Mouse (Mus musculus) bone marrow macrophage, adult 2 months (primary cell): ENCODE measurements around the gene Abcc4.

ENCODE experiments used
- CTCF ChIP-seq: IDR thresholded peaks from 2 replicates; pipeline ENCODE4 v1.5.1; 2012; ENCODE audit warnings: low read depth, mild to moderate bottlenecking, low read length, moderate library complexity
- POLR2A ChIP-seq: IDR thresholded peaks from 2 replicates; pipeline ENCODE4 v1.6.1; 2012; ENCODE audit warnings: mild to moderate bottlenecking, low read depth, low read length, borderline replicate concordance

- TF ChIP-seq POLR2A, result no peak
- no peak for TF ChIP-seq CTCF
Measured at GRCm38 (mm10) chr14:118437156-118437931, 268.7 kb downstream of the Abcc4 start.
